Mouse (Mus musculus) hindbrain, postnatal 0 days (tissue): ENCODE measurements around the gene C1qtnf7. TPM values are rescaled to one million over a fixed set of nuclear protein-coding genes. Genes with fewer than 3 reads are reported as not detected.

Experiments used
- ATAC-seq: fragments of 200-750 bp; cut with Nextera tagmentation; 2 replicates; pipeline ENCODE4 v1.8.0; 2017; ENCODE audit warnings: mild to moderate bottlenecking, moderate TSS enrichment, moderate library complexity
- DNase-seq: peaks from one replicate; pipeline ENCODE4 v3.0.0-alpha.2; 2015; ENCODE audit warnings: low spot score
- H3K27ac ChIP-seq: fragments of 300-500 bp; sonication (generic); 2 replicates; pipeline ENCODE4 v1.5.1; 2014; ENCODE audit warnings: mild to moderate bottlenecking
- H3K27me3 ChIP-seq: fragments of 300-500 bp; sonication (generic); 2 replicates; pipeline ENCODE4 v1.6.1; 2014; ENCODE audit warnings: low read length, mixed read lengths; ENCODE audit not compliant: insufficient read depth
- H3K36me3 ChIP-seq: fragments of 300-500 bp; sonication (generic); 2 replicates; pipeline ENCODE4 v1.6.1; 2014; ENCODE audit warnings: low read length, mixed read lengths; ENCODE audit not compliant: insufficient read depth
- H3K4me1 ChIP-seq: fragments of 300-500 bp; sonication (generic); 2 replicates; pipeline ENCODE4 v1.6.1; 2014; ENCODE audit warnings: antibody characterized with exemption, low read length, mixed read lengths; ENCODE audit not compliant: insufficient read depth
- H3K4me2 ChIP-seq: fragments of 300-500 bp; sonication (generic); 2 replicates; pipeline ENCODE4 v1.6.1; 2014; ENCODE audit warnings: low read depth, mild to moderate bottlenecking, low read length, moderate library complexity, mixed read lengths
- H3K4me3 ChIP-seq: fragments of 300-500 bp; sonication (generic); 2 replicates; pipeline ENCODE4 v1.5.1; 2014; ENCODE audit warnings: low read length
- H3K9ac ChIP-seq: fragments of 300-500 bp; sonication (generic); replicated peaks from 2 replicates; pipeline ENCODE4 v1.6.1; 2014; ENCODE audit warnings: mild to moderate bottlenecking, low read length, moderate library complexity, mixed read lengths
- H3K9me3 ChIP-seq: fragments of 300-500 bp; sonication (generic); 2 replicates; pipeline ENCODE4 v1.6.1; 2016; ENCODE audit warnings: low read length, mixed read lengths
- CTCF ChIP-seq: IDR thresholded peaks from 2 replicates; pipeline ENCODE4 v1.5.1; 2016; ENCODE audit warnings: antibody characterized with exemption, control low read depth, low read depth
- WGBS: fragments of 180-500 bp; shearing (Covaris S2); extraction: QIAGEN DNeasy Blood & Tissue Kit; methylation state at CpG from one replicate; pipeline ENCODE4 v1.1.7; 2014; 5-methylcytosine and 5-hydroxymethylcytosine counted together
- polyA plus RNA-seq: library from polyadenylated mRNA; unstranded; fragments of >200 nt; fragmentation: Nextera tagmentation; extraction: Ambion mirVana; gene quantifications from 2 replicates; pipeline ENCODE4 v1.2.1, GENCODE M21; 2015
- total RNA-seq: library from RNA; depleted of rRNA; stranded (reverse); fragments of >200 nt; gene quantifications from 2 replicates; pipeline ENCODE4 v1.2.3, GENCODE M21; 2014

Gene C1qtnf7
- total and polyA plus RNA-seq, 2 experiments from 2014 or later = 0.52 to 1.3 TPM

DNA sequence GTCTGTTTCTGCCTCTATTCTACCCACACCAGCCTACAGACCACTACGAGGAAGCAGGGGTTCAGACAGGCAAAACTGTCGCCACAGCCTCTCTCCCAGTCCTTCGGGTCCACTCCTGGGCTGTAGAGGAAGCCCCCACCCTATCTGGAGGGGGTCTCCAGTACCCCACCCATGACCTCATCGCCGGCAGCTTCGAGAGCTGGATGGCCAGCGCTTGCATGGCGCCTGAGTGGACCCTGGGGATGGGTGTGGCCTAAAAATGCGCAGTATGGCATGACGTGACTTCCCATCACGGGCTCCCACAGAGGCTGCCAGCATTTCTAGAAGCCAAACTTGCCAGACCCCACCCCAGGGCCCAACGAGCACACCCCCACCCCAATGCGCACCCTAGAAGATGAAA is 2.0 kb downstream of the C1qtnf7 start:
- 93% methylated on average over 13 of the region's 13 CpGs for WGBS
- Histone ChIP-seq H3K9me3 (no peaks in the 10 kb centered on the region), H3K9ac (no peak overlapping the region), H3K27me3 (no peaks in the 10 kb centered on the region), H3K36me3 (no peaks in the 10 kb centered on the region), H3K4me2 (no peak overlapping the region), H3K27ac (no peak overlapping the region), H3K4me1 (no peaks in the 10 kb centered on the region), H3K4me3 (no peak overlapping the region)
- DNase-seq (no peak), ATAC-seq (0 out of 2 replicates have a peak, but pooled peaks have one; percentile 15)
- TF ChIP-seq CTCF = no peak

GRCm38 (mm10) chr5:43519905-43520304 is 4.6 kb downstream of the C1qtnf7 start:
- TF ChIP-seq CTCF = no peak
- Histone ChIP-seq H3K36me3 (no peaks in the 10 kb centered on the region), H3K9ac (no peak overlapping the region), H3K4me3 (no peak overlapping the region), H3K27ac (no peak overlapping the region), H3K27me3 (no peaks in the 10 kb centered on the region), H3K9me3 (no peaks in the 10 kb centered on the region), H3K4me1 (no peaks in the 10 kb centered on the region), H3K4me2 (no peak overlapping the region)
- no peak for DNase-seq
- WGBS = 79% methylated on average over 2 of the region's 2 CpGs
- no peak for ATAC-seq

- H3K4me2 ChIP-seq = no peak overlapping the region
- no peaks in the 10 kb centered on the region for H3K36me3 ChIP-seq
- H3K9ac ChIP-seq = no peak overlapping the region
- DNase-seq = no peak
- no peak for TF ChIP-seq CTCF
- H3K4me1 ChIP-seq = no peaks in the 10 kb centered on the region
- 76% methylated on average over 7 of the region's 7 CpGs for WGBS
- no peaks in the 10 kb centered on the region for H3K27me3 ChIP-seq
- ATAC-seq = no peak
- no peaks in the 10 kb centered on the region for H3K9me3 ChIP-seq
- no peak overlapping the region for H3K27ac ChIP-seq
- H3K4me3 ChIP-seq = no peak overlapping the region
Observed at GRCm38 (mm10) chr5:43521369-43521768, 6.0 kb downstream of the C1qtnf7 start.

DNA sequence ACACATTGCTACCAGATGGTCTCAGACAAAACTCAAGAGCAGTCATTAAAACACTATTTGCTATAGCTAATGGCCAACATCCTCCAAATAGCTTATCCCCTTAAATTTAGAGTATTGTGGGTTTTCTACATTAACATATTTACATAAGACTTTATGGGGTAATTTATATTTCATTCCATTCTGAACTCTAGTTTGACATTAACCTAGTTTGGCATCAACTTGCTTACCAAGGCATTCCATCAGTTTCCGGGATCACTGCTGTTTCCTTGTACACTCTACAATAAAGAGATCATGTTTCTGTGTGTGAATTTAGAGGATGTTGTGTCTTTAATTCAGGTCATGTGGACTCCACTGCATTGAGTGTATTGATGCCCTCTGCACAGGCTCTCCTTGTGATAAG is 7.5 kb downstream of the C1qtnf7 start:
- Histone ChIP-seq H3K27me3 (no peaks in the 10 kb centered on the region), H3K36me3 (no peaks in the 10 kb centered on the region), H3K27ac (no peak overlapping the region), H3K4me1 (no peaks in the 10 kb centered on the region), H3K4me3 (no peak overlapping the region), H3K4me2 (no peak overlapping the region), H3K9me3 (no peaks in the 10 kb centered on the region), H3K9ac (no peak overlapping the region)
- WGBS = 84% methylated on average over 1 of the region's 1 CpGs
- ATAC-seq (no peak), DNase-seq (no peak)
- TF ChIP-seq CTCF = no peak

GRCm38 (mm10) chr5:43526874-43527584 is 11.7 kb downstream of the C1qtnf7 start:
- no peak for ATAC-seq
- DNase-seq = no peak
- no peak overlapping the region for H3K4me2 ChIP-seq

GRCm38 (mm10) chr5:43530186-43530585 is 14.8 kb downstream of the C1qtnf7 start:
- WGBS = 53% methylated on average over 3 of the region's 3 CpGs
- no peak for ATAC-seq
- DNase-seq = peak; percentile 20
- Histone ChIP-seq H3K4me2 (no peak overlapping the region), H3K4me3 (no peak overlapping the region), H3K4me1 (no peaks in the 10 kb centered on the region), H3K36me3 (no peaks in the 10 kb centered on the region), H3K9me3 (no peaks in the 10 kb centered on the region), H3K27ac (no peak overlapping the region), H3K27me3 (no peaks in the 10 kb centered on the region), H3K9ac (no peak overlapping the region)
- no peak for TF ChIP-seq CTCF

More at GRCm38 (mm10) chr5:43526874-43527584, 11.7 kb downstream of the C1qtnf7 start:
- TF ChIP-seq CTCF = no peak
- H3K9me3 ChIP-seq = no peaks in the 10 kb centered on the region
- no peak overlapping the region for H3K4me3 ChIP-seq
- no peak overlapping the region for H3K9ac ChIP-seq
- no peaks in the 10 kb centered on the region for H3K27me3 ChIP-seq
- WGBS = 52% methylated on average over 6 of the region's 6 CpGs
- no peak overlapping the region for H3K27ac ChIP-seq
- no peaks in the 10 kb centered on the region for H3K4me1 ChIP-seq
- no peaks in the 10 kb centered on the region for H3K36me3 ChIP-seq

DNA sequence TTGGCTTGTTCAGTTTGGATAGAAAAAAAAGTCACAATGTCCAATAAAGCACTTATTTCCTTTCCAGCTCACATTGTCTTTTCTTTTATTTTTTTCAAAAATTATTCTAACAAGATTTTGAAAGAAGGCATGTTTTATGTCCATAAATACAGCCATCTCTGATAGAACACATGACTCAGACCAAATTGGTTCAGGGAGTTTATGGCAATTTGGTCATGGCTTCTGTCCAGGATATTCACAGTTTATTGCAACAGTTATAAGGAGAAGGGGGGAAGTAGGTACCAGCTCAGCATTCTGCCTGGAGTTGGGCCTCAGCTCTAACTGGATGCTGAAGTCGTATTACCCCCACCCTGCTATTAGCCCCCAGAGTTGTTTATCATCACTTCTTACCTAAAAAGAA is 15.5 kb downstream of the C1qtnf7 start:
- ATAC-seq (no peak), DNase-seq (no peak)
- no peak overlapping the region for H3K9ac ChIP-seq
- WGBS = 78% methylated on average over 1 of the region's 1 CpGs
- no peaks in the 10 kb centered on the region for H3K4me1 ChIP-seq
- no peaks in the 10 kb centered on the region for H3K9me3 ChIP-seq
- no peak overlapping the region for H3K27ac ChIP-seq
- no peak overlapping the region for H3K4me2 ChIP-seq
- no peaks in the 10 kb centered on the region for H3K27me3 ChIP-seq
- no peak for TF ChIP-seq CTCF
- H3K4me3 ChIP-seq = no peak overlapping the region
- no peaks in the 10 kb centered on the region for H3K36me3 ChIP-seq
